Comparison of ENCODE assay signal across 22 mouse cellular contexts in genomic region chr1:133941904-133942303, GRCm38 (mm10). TPM values are rescaled to one million over a fixed set of nuclear protein-coding genes. Genes with fewer than 3 reads are reported as not detected.
DNase-seq lines count a peak whose midpoint lies in the region; ATAC-seq and TF ChIP-seq lines count a peak whose summit lies in the region.
"Had no signal": no experiment of that assay in that cellular context is flagged by ENCODE, and none has a peak within 500 bp of the region (broad histone marks: within the 10 kb centered on the region; RNA-seq: fewer than 3 reads in every experiment).

No protein-coding gene starts in this region.

- H3K27me3 ChIP-seq in lung, embryonic 15.5 days, result no peaks in the 10 kb centered on the region
- no peaks in the 10 kb centered on the region for H3K27me3 ChIP-seq in kidney, embryonic 14.5 days (ENCODE audit: control insufficient read depth, insufficient read depth, low read length)

- H3K9ac ChIP-seq in lung, embryonic 15.5 days, result no peak overlapping the region
- no peak overlapping the region for H3K9ac ChIP-seq in kidney, embryonic 14.5 days (ENCODE audit: low read depth, low read length)
- H3K9ac ChIP-seq: liver, embryonic 14.5 days had no signal

- no peak for DNase-seq in lung, adult 2 months
- DNase-seq in fibroblast of lung, adult 2 months (ENCODE audit: low read depth), result peak; percentile 96
- no peak for DNase-seq in right cerebral cortex, adult 2 months (ENCODE audit: low spot score in 2 of 2)
- DNase-seq in layer of hippocampus, postnatal 25 days (ENCODE audit: extremely low spot score in 1 of 2, low spot score in 1 of 2), result no peak
- DNase-seq: adrenal gland, postnatal 25 days; cerebellum, adult 11-12 months; cerebellum, postnatal 36 days; gastrocnemius, postnatal 10 days; heart, adult 2 months; heart, postnatal 36 days; kidney, adult 18-20 months; kidney, postnatal 14 days; thymus, adult 2 months had no signal

- no peak for TF ChIP-seq POLR2A in lung, adult 2 months (IDR thresholded peaks at IDR 0.05; ENCODE audit: borderline replicate concordance, extremely low read depth, low read depth, low read length)

- H3K27ac ChIP-seq in lung, embryonic 15.5 days, result peak overlapping the region; percentile 70
- H3K27ac ChIP-seq in brown adipose tissue, adult 24 weeks (replicated peaks; ENCODE audit: low read depth, low read length), result peak overlapping the region; percentile 94
- no peak overlapping the region for H3K27ac ChIP-seq in kidney, embryonic 14.5 days (ENCODE audit: low read depth, low read length)
- H3K27ac ChIP-seq: heart, adult 2 months; hindbrain, postnatal 0 days; layer of hippocampus, adult 2 months; liver, embryonic 14.5 days; macrophage; midbrain, embryonic 10.5 days had no signal

- H3K4me1 ChIP-seq in lung, embryonic 15.5 days, result peaks cover 19% of the 10 kb centered on the region
- H3K4me1 ChIP-seq in lung, adult 2 months (ENCODE audit: control insufficient read depth, insufficient read depth, low read length), result peaks cover 9% of the 10 kb centered on the region
- peaks cover 10% of the 10 kb centered on the region for H3K4me1 ChIP-seq in brown adipose tissue, adult 24 weeks (ENCODE audit: control insufficient read depth, insufficient read depth, insufficient read length, low read length)
- H3K4me1 ChIP-seq in kidney, embryonic 14.5 days (ENCODE audit: control insufficient read depth, insufficient read depth, low read length), result no peaks in the 10 kb centered on the region
- H3K4me1 ChIP-seq: midbrain, embryonic 10.5 days had no signal

- 69% methylated on average over 3 of the region's 3 CpGs for WGBS in lung, embryonic 15.5 days
- 76% methylated on average over 3 of the region's 3 CpGs for WGBS in lung, adult 2 months
- WGBS in kidney, embryonic 14.5 days, result 77% methylated on average over 3 of the region's 3 CpGs

- no peak for TF ChIP-seq CTCF in lung, adult 2 months (IDR thresholded peaks at IDR 0.05; ENCODE audit: insufficient read depth, low read length)

- no peaks in the 10 kb centered on the region for H3K9me3 ChIP-seq in lung, embryonic 15.5 days
- peaks cover 4% of the 10 kb centered on the region; the same call in 1 of the 2 replicates for H3K9me3 ChIP-seq in kidney, embryonic 14.5 days (ENCODE audit: control insufficient read depth, low read length)
- H3K9me3 ChIP-seq: G1E had no signal

- H3K36me3 ChIP-seq in lung, embryonic 15.5 days, result no peaks in the 10 kb centered on the region
- H3K36me3 ChIP-seq in kidney, embryonic 14.5 days (ENCODE audit: control insufficient read depth, insufficient read depth, low read length), result no peaks in the 10 kb centered on the region
- H3K36me3 ChIP-seq: G1E; midbrain, embryonic 10.5 days had no signal

- no peak overlapping the region for H3K4me3 ChIP-seq in lung, embryonic 15.5 days
- no peak overlapping the region for H3K4me3 ChIP-seq in lung, adult 2 months (replicated peaks; ENCODE audit: extremely low read depth, low read depth, low read length)
- no peak overlapping the region for H3K4me3 ChIP-seq in brown adipose tissue, adult 24 weeks (ENCODE audit: insufficient read depth, low read depth, low read length)
- no peak overlapping the region for H3K4me3 ChIP-seq in kidney, embryonic 14.5 days (ENCODE audit: low read length)
- H3K4me3 ChIP-seq: heart, adult 2 months; layer of hippocampus, adult 2 months; midbrain, embryonic 10.5 days had no signal

- no peak overlapping the region for H3K4me2 ChIP-seq in lung, embryonic 15.5 days
- H3K4me2 ChIP-seq in kidney, embryonic 14.5 days (replicated peaks; ENCODE audit: low read depth, low read length), result no peak overlapping the region

- 0 out of 2 replicates have a peak, but pooled peaks have one; percentile 1 for ATAC-seq in lung, embryonic 15.5 days (ENCODE audit: borderline replicate concordance, extremely low read depth, low FRiP score, low TSS enrichment)
- no peak for ATAC-seq in kidney, embryonic 14.5 days (ENCODE audit: low FRiP score, low TSS enrichment)
- ATAC-seq: hindbrain, postnatal 0 days had no signal

RNA-seq across cellular contexts. Expression of gene Prelp, which starts 20.7 kb away (rescaled TPM):
- polyA plus RNA-seq in lung, embryonic 15.5 days (2015; fragmentation: Nextera tagmentation; extraction: Ambion mirVana), result 17.1 and 19.6 TPM in 2 replicates
- 179 and 202 TPM in 2 replicates for polyA plus RNA-seq in lung, adult 2 months (2012; rRNA removed)
- polyA plus RNA-seq in brown adipose tissue, adult 24 weeks (2012; ENCODE audit: insufficient read depth, insufficient read length, missing spikeins), result 237 and 366 TPM in 2 replicates
- 10 to 100 TPM in 1 of 2 experiments, 1 to 10 TPM in 1; 9.2 to 11.2 TPM for total RNA-seq in layer of hippocampus, postnatal 25 days (2021)
- 0.39 and 0.84 TPM in 2 replicates for polyA plus RNA-seq in kidney, embryonic 14.5 days (2014; fragmentation: Nextera tagmentation; extraction: Ambion mirVana)

RNA-seq across cellular contexts. Expression of gene Optc, which starts 34.1 kb away (rescaled TPM):
- polyA plus RNA-seq in lung, embryonic 15.5 days (2015; fragmentation: Nextera tagmentation; extraction: Ambion mirVana), result 0.67 and 0.81 TPM in 2 replicates
- polyA plus RNA-seq in lung, adult 2 months (2012; rRNA removed), result 1.6 and 3.1 TPM in 2 replicates
- not detected in 2 replicates for polyA plus RNA-seq in brown adipose tissue, adult 24 weeks (2012; ENCODE audit: insufficient read depth, insufficient read length, missing spikeins)
- total RNA-seq in layer of hippocampus, postnatal 25 days (2021), result under 1 TPM in 1 of 2 experiments, not detected in 1; 0.49 TPM
- 0.26 TPM in 1 of 2 replicates, not detected in the other for polyA plus RNA-seq in kidney, embryonic 14.5 days (2014; fragmentation: Nextera tagmentation; extraction: Ambion mirVana)
- total RNA-seq: G1E had no signal
- polyA plus RNA-seq: G1E, macrophage had no signal
